Mouse (Mus musculus) forebrain, embryonic 12.5 days (tissue): ENCODE data around the gene Hspb9. TPM values are rescaled to one million over a fixed set of nuclear protein-coding genes. Genes with fewer than 3 reads are reported as not detected.
A peak's percentile ranks its signal among the peaks of the same experiment; 100 is the strongest.

Source experiments
- ATAC-seq: fragments of 200-750 bp; cut with Nextera tagmentation; 2 replicates; pipeline ENCODE4 v1.8.0; 2017; ENCODE audit warnings: moderate TSS enrichment; ENCODE audit not compliant: low FRiP score
- H3K27ac ChIP-seq: fragments of 300-500 bp; sonication (generic); 2 replicates; pipeline ENCODE4 v1.5.1; 2016; ENCODE audit warnings: mild to moderate bottlenecking
- H3K27me3 ChIP-seq: fragments of 300-500 bp; sonication (generic); 2 replicates; pipeline ENCODE4 v1.6.1; 2016; ENCODE audit warnings: mild to moderate bottlenecking
- H3K36me3 ChIP-seq: fragments of 300-500 bp; sonication (generic); replicated peaks from 2 replicates; pipeline ENCODE4 v1.6.1; 2016; ENCODE audit warnings: mild to moderate bottlenecking
- H3K4me1 ChIP-seq: fragments of 300-500 bp; sonication (generic); 2 replicates; pipeline ENCODE4 v1.6.1; 2016
- H3K4me2 ChIP-seq: fragments of 300-500 bp; sonication (generic); 2 replicates; pipeline ENCODE4 v1.6.1; 2016; ENCODE audit warnings: mild to moderate bottlenecking, moderate library complexity
- H3K4me3 ChIP-seq: fragments of 300-500 bp; sonication (generic); replicated peaks from 2 replicates; pipeline ENCODE4 v1.5.1; 2016; ENCODE audit warnings: mild to moderate bottlenecking
- H3K9ac ChIP-seq: fragments of 300-500 bp; sonication (generic); 2 replicates; pipeline ENCODE4 v1.6.1; 2016; ENCODE audit warnings: mild to moderate bottlenecking
- H3K9me3 ChIP-seq: fragments of 300-500 bp; sonication (generic); 2 replicates; pipeline ENCODE4 v1.6.1; 2016
- WGBS: fragments of 180-500 bp; shearing (Covaris S2); methylation state at CpG from one replicate; pipeline ENCODE4 v1.1.7; 2016; 5-methylcytosine and 5-hydroxymethylcytosine counted together
- polyA plus RNA-seq: library from polyadenylated mRNA; unstranded; fragments of >200 nt; fragmentation: Nextera tagmentation; extraction: Ambion mirVana; gene quantifications from 2 replicates; pipeline ENCODE4 v1.2.1, GENCODE M21; 2016

Gene Hspb9
- polyA plus RNA-seq, 1 experiment from 2014 or later: 0.52 TPM

DNA sequence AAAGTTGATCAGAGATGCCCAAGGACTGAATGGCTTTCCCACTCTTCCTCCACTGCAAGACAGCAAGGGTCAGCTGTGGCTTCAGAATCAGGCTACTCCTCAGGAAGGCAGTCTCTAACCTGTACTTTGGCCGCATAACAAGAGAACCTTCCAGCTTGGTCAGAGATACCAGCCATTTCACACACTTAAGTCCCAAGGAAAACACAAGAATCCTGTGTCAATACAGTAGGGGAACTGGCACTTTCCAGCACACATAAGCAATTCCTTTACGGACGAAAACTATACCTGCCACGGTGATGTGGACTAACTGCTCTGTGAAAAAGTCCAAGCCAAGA lies 23.1 kb downstream of the Hspb9 start:
- H3K36me3 ChIP-seq: 0 out of 2 replicates have a peak, but pooled peaks cover 3% of the 10 kb centered on the region
- H3K4me1 ChIP-seq: peaks cover 24% of the 10 kb centered on the region
- peak overlapping the region; percentile 92; the same call in 1 of the 2 replicates for H3K9ac ChIP-seq
- WGBS: 85% methylated on average over 4 of the region's 4 CpGs
- peak overlapping the region; percentile 89 for H3K4me3 ChIP-seq
- no peaks in the 10 kb centered on the region for H3K9me3 ChIP-seq
- no peak overlapping the region for H3K27ac ChIP-seq
- peaks cover 9% of the 10 kb centered on the region; the same call in 1 of the 2 replicates for H3K27me3 ChIP-seq
- ATAC-seq: no peak
- peak overlapping the region; percentile 94 for H3K4me2 ChIP-seq

DNA sequence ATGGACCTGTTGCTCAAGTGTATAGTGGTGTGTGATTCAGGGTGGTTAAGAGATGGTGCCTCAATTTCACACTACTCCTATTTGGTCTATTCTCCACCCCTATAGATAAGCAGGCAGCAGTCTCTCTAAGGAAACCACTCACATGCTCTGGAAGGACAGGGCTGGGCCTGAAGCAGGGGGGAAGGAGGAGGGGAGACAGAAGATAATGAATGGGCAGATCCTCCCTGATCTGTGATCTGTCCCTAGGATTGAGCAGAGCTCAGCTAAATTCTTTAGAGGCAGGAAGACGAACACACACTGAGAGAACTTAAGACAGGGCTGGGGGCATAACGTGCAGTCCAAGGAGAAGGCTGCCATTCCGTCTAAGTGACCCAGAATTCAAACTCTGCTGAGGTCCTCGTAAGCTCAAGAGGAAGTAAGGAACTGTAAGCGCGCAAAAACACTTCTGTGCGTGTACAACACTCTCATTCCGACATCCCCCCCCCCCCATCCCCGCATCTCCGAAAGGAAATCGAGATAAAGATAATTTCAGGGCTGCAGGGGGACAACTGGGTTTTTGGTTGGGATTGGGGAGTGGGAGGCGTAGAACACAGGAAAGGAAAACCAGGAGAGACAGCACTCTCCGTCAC lies 23.6 kb downstream of the Hspb9 start:
- H3K27me3 ChIP-seq: peaks cover 9% of the 10 kb centered on the region
- peak overlapping the region; percentile 92 for H3K9ac ChIP-seq
- H3K9me3 ChIP-seq: no peaks in the 10 kb centered on the region
- H3K4me1 ChIP-seq: peaks cover 24% of the 10 kb centered on the region
- 3% methylated on average over 13 of the region's 13 CpGs for WGBS
- no peaks in the 10 kb centered on the region for H3K36me3 ChIP-seq
- peak overlapping the region; percentile 89 for H3K4me3 ChIP-seq
- H3K27ac ChIP-seq: no peak overlapping the region
- H3K4me2 ChIP-seq: peak overlapping the region; percentile 94
- ATAC-seq: no peak

DNA sequence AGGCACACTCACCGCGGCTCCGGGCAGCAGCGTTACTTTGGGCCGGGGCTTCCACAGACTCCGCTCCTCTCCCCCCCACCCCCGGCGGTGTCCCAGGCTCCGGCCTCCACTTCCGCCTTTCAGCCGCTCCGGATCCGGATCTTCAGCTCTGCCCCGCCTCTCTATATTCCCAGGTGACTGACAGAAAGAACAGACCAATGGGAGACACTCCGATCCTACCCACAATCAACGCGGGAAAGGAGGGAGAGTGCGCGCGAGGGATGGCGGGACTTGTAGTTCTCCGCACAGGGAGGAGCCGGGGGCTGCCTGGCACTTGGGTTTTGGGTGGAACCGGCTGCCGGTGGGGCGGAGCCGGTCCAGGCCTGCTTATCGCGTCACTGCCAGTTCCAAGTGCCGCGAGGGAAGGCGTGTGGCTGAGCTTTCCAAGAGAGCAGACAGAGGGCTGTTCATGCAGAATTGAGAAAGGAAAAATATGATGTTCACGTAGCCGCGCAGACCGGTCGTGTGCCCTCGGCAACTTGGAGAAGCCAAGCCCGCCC lies 24.5 kb downstream of the Hspb9 start, which contains the start of gene Rab5c:
TSS of gene Rab5c (minus strand) at position 150 of the 539 bp plus-strand sequence.
- peaks cover 9% of the 10 kb centered on the region for H3K27me3 ChIP-seq
- no peaks in the 10 kb centered on the region for H3K36me3 ChIP-seq
- peak within 1 kb of the TSS; percentile 75 for H3K27ac ChIP-seq
- no peaks in the 10 kb centered on the region for H3K9me3 ChIP-seq
- under 1% methylated on average over 39 of the region's 39 CpGs for WGBS
- peak within 1 kb of the TSS; percentile 89 for H3K4me3 ChIP-seq
- peak within 1 kb of the TSS; percentile 94 for H3K4me2 ChIP-seq
- peak within 1 kb of the TSS; percentile 92 for H3K9ac ChIP-seq
- peak; percentile 99 for ATAC-seq
- peaks cover 24% of the 10 kb centered on the region for H3K4me1 ChIP-seq

DNA sequence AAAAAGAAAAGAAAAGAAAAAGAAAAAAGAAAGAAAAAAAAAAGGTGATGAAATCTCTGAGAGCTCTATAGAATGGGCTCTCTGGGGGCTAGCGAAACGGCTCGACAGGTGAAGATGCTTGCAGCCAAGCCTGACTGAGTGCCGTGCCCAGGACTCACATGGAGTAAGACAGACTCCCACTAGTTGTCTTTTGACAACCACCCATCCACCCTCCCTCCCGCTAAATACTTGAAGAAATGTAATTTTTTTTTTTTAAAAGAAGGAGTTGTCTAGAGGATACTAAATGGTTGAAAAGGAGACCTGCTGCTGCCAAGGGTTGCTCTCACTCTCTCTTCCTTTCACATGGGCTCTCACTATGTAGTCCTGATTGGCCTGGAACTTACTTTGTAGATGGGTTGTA lies 25.1 kb downstream of the Hspb9 start:
- Histone ChIP-seq H3K4me3 (peak overlapping the region; percentile 89), H3K36me3 (no peaks in the 10 kb centered on the region), H3K4me2 (peak overlapping the region; percentile 60), H3K27me3 (peaks cover 9% of the 10 kb centered on the region), H3K9ac (0 out of 2 replicates have a peak overlapping the region, but pooled peaks have one; percentile 18), H3K27ac (no peak overlapping the region), H3K9me3 (no peaks in the 10 kb centered on the region), H3K4me1 (peaks cover 24% of the 10 kb centered on the region)
- peak; percentile 10; the same call in 1 of the 2 replicates for ATAC-seq
- WGBS: 10% methylated on average over 5 of the region's 5 CpGs

DNA sequence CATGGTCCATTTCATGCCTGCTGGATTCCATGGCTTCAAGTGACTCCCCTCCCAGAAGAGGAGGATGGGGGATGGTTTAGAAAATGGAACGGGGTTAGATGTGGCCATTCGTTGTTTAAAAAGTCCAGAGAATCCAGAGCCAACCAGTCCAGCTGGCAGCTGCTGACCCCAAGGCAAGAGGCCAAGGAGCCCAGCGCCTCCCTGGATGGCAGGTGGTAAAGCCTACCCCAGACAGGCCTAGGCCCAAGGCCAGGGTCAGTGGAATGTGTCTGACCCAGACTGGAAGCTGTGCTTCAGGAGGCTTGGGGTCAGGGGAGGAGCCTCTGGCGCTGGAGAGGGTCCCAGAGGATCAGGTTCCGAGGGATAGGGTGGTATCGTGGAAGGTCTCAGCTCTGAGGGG lies 27.7 kb downstream of the Hspb9 start:
- Histone ChIP-seq H3K9ac (no peak overlapping the region), H3K4me2 (no peak overlapping the region), H3K27ac (no peak overlapping the region), H3K4me3 (no peak overlapping the region), H3K27me3 (peaks cover 9% of the 10 kb centered on the region), H3K36me3 (no peaks in the 10 kb centered on the region), H3K9me3 (no peaks in the 10 kb centered on the region), H3K4me1 (peaks cover 22% of the 10 kb centered on the region)
- no peak for ATAC-seq
- WGBS: 81% methylated on average over 6 of the region's 6 CpGs

DNA sequence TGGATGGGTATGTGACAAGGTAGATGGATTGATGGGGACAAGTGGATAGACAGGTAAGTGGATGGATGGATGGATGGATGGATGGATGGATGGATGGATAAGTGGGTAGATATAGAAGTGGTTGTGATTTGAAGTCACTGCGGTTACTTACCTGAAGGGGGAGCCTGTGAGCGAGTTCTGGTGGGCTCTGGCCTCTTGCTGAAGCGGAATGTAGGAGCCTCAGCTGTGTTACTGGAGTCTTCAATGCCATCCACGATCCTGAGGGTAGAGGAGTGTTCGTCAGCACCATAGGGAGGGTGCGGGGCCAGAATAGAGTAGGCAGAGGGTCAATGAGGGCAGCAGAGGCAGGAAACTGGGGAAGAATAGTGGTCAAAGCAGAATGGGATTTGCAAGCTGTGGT lies 31.4 kb downstream of the Hspb9 start:
- Histone ChIP-seq H3K4me3 (no peak overlapping the region), H3K9ac (no peak overlapping the region), H3K4me1 (0 out of 2 replicates have a peak, but pooled peaks cover 4% of the 10 kb centered on the region), H3K27me3 (peaks cover 12% of the 10 kb centered on the region), H3K27ac (no peak overlapping the region), H3K9me3 (no peaks in the 10 kb centered on the region), H3K4me2 (no peak overlapping the region), H3K36me3 (no peaks in the 10 kb centered on the region)
- ATAC-seq: peak; percentile 30; the same call in 1 of the 2 replicates
- WGBS: 18% methylated on average over 6 of the region's 6 CpGs

- 0 out of 2 replicates have a peak, but pooled peaks cover 4% of the 10 kb centered on the region for H3K4me1 ChIP-seq
- H3K36me3 ChIP-seq: no peaks in the 10 kb centered on the region
- 88% methylated on average over 10 of the region's 10 CpGs for WGBS
- no peak overlapping the region for H3K27ac ChIP-seq
- H3K9me3 ChIP-seq: no peaks in the 10 kb centered on the region
- no peak overlapping the region for H3K9ac ChIP-seq
- ATAC-seq: no peak
- H3K27me3 ChIP-seq: peaks cover 7% of the 10 kb centered on the region
- no peak overlapping the region for H3K4me2 ChIP-seq
- no peak overlapping the region for H3K4me3 ChIP-seq
These were observed 32.9 kb downstream of the Hspb9 start for GRCm38 (mm10) chr11:100746546-100746945.

DNA sequence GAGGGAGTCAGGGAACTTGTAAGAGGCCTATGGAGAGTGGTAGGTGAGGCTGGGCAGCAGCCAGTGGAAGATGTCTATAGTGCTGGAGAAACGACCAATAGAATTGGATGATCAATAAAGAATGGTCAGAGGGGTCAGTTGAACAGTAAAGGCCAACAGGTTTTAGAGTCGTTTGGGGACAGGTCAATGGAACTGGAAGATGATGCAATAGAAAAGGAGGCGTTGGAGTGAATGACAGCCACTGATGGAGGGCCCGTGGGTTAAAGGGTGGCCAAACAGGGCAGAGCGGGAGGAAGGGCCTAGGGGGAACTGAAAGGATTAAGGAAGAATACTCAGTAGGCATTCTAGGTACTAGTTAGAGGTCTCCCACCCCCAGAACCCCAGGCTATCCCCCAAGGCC lies 33.5 kb downstream of the Hspb9 start:
- no peak overlapping the region for H3K4me2 ChIP-seq
- no peak overlapping the region for H3K4me3 ChIP-seq
- H3K36me3 ChIP-seq: no peaks in the 10 kb centered on the region
- H3K9ac ChIP-seq: no peak overlapping the region
- H3K4me1 ChIP-seq: 0 out of 2 replicates have a peak, but pooled peaks cover 4% of the 10 kb centered on the region
- H3K9me3 ChIP-seq: no peaks in the 10 kb centered on the region
- peaks cover 7% of the 10 kb centered on the region for H3K27me3 ChIP-seq
- no peak for ATAC-seq
- no peak overlapping the region for H3K27ac ChIP-seq
- WGBS: 79% methylated on average over 5 of the region's 5 CpGs

GRCm38 (mm10) chr11:100748620-100749019 lies 35.0 kb downstream of the Hspb9 start:
- 82% methylated on average over 4 of the region's 4 CpGs for WGBS

DNA sequence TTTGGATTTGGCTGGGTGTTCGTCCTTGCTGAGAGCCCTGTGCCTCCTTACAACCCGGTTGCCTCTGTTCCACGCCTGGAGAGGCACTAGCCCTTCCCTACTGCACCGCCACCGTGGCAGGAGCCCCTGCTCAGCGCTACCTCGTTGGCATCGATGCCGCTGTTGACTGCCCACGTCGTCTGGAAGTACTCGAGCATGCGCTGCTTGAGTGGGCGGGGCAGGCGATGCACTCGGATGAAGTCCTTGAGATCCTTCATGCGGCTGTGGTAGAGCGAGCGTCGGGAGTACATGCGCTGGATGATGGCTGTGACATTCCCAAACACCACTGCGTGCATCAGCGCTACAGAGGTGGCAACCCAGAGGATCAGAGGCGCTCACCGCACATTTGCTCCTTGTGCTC lies 35.8 kb downstream of the Hspb9 start:
- Histone ChIP-seq H3K4me1 (0 out of 2 replicates have a peak, but pooled peaks cover 4% of the 10 kb centered on the region), H3K4me3 (no peak overlapping the region), H3K27me3 (peaks cover 7% of the 10 kb centered on the region), H3K9me3 (no peaks in the 10 kb centered on the region), H3K27ac (no peak overlapping the region), H3K4me2 (no peak overlapping the region), H3K36me3 (no peaks in the 10 kb centered on the region), H3K9ac (no peak overlapping the region)
- WGBS: 59% methylated on average over 25 of the region's 25 CpGs
- ATAC-seq: no peak

More at GRCm38 (mm10) chr11:100748620-100749019, 35.0 kb downstream of the Hspb9 start:
- H3K27ac ChIP-seq: no peak overlapping the region
- no peak overlapping the region for H3K4me2 ChIP-seq
- H3K9ac ChIP-seq: no peak overlapping the region
- no peak for ATAC-seq
- peaks cover 7% of the 10 kb centered on the region for H3K27me3 ChIP-seq
- H3K4me1 ChIP-seq: 0 out of 2 replicates have a peak, but pooled peaks cover 4% of the 10 kb centered on the region
- no peaks in the 10 kb centered on the region for H3K36me3 ChIP-seq
- H3K4me3 ChIP-seq: no peak overlapping the region
- H3K9me3 ChIP-seq: no peaks in the 10 kb centered on the region

GRCm38 (mm10) chr11:100750127-100750526 lies 36.5 kb downstream of the Hspb9 start:
- ATAC-seq: no peak
- no peaks in the 10 kb centered on the region for H3K36me3 ChIP-seq
- no peaks in the 10 kb centered on the region for H3K9me3 ChIP-seq
- H3K27me3 ChIP-seq: peaks cover 7% of the 10 kb centered on the region
- H3K4me2 ChIP-seq: no peak overlapping the region
- H3K4me3 ChIP-seq: no peak overlapping the region
- H3K9ac ChIP-seq: no peak overlapping the region
- 92% methylated on average over 16 of the region's 16 CpGs for WGBS
- H3K4me1 ChIP-seq: 0 out of 2 replicates have a peak, but pooled peaks cover 4% of the 10 kb centered on the region
- no peak overlapping the region for H3K27ac ChIP-seq

- no peaks in the 10 kb centered on the region for H3K4me1 ChIP-seq
- H3K9ac ChIP-seq: no peak overlapping the region
- H3K27ac ChIP-seq: no peak overlapping the region
- no peak overlapping the region for H3K4me3 ChIP-seq
- H3K27me3 ChIP-seq: peaks cover 13% of the 10 kb centered on the region
- H3K36me3 ChIP-seq: no peaks in the 10 kb centered on the region
- H3K4me2 ChIP-seq: no peak overlapping the region
- 41% methylated on average over 10 of the region's 10 CpGs for WGBS
- no peak for ATAC-seq
- H3K9me3 ChIP-seq: no peaks in the 10 kb centered on the region
These were observed 38.6 kb downstream of the Hspb9 start for GRCm38 (mm10) chr11:100752294-100752693.
